9 mouse cellular contexts compared by ENCODE assay signal in genomic region chr11:116018106-116018505, GRCm38 (mm10). TPM values are rescaled to one million over a fixed set of nuclear protein-coding genes. Genes with fewer than 3 reads are reported as not detected.
DNase-seq lines count a peak whose midpoint lies in the region; ATAC-seq and TF ChIP-seq lines count a peak whose summit lies in the region.
"Had no signal": no experiment of that assay in that cellular context is flagged by ENCODE, and none has a peak within 500 bp of the region (broad histone marks: within the 10 kb centered on the region; RNA-seq: fewer than 3 reads in every experiment).

No protein-coding gene starts in this region.

- peaks cover 9% of the 10 kb centered on the region for H3K79me3 ChIP-seq in C2C12 (ENCODE audit: low read depth)

- 25% methylated on average over 6 of the region's 6 CpGs for WGBS in heart, embryonic 11.5 days (ENCODE audit: insufficient replicate concordance)

- no peak overlapping the region for H3K9ac ChIP-seq in heart, embryonic 11.5 days (ENCODE audit: low read depth, low read length)
- H3K9ac ChIP-seq: limb, embryonic 13.5 days had no signal

- H3K9me3 ChIP-seq in heart, embryonic 11.5 days (replicated peaks; ENCODE audit: control insufficient read depth, low read length) = no peaks in the 10 kb centered on the region
- H3K9me3 ChIP-seq: limb, embryonic 13.5 days had no signal

- peaks cover 20% of the 10 kb centered on the region for H3K79me2 ChIP-seq in C2C12 (ENCODE audit: control insufficient read depth, insufficient read depth)

- peaks cover 2% of the 10 kb centered on the region; the same call in 1 of the 2 replicates for H3K36me3 ChIP-seq in heart, embryonic 11.5 days (ENCODE audit: control insufficient read depth, insufficient read depth, low read length)
- H3K36me3 ChIP-seq in C2C12 (ENCODE audit: control insufficient read depth, insufficient read depth) = peaks cover 23% of the 10 kb centered on the region

- H3ac ChIP-seq in C2C12 (ENCODE audit: control insufficient read depth, insufficient read length, low read depth) = no peak overlapping the region

- no peak overlapping the region for H3K4me2 ChIP-seq in heart, embryonic 11.5 days
- H3K4me2 ChIP-seq: limb, embryonic 13.5 days had no signal

- H3K4me3 ChIP-seq in heart, embryonic 11.5 days (ENCODE audit: low read depth, low read length) = no peak overlapping the region
- H3K4me3 ChIP-seq in C2C12 (ENCODE audit: insufficient read depth, poor library complexity, severe bottlenecking) = no peak overlapping the region
- H3K4me3 ChIP-seq: limb, embryonic 13.5 days had no signal

- H3K4me1 ChIP-seq in heart, embryonic 11.5 days (ENCODE audit: control insufficient read depth, insufficient read depth, low read length) = peaks cover 4% of the 10 kb centered on the region

- peak; percentile 47 to 49 for DNase-seq in heart, adult 18-20 months
- peak; percentile 61 for DNase-seq in cerebellum, adult 8-10 months
- DNase-seq in kidney, adult 9 months = peak; percentile 65
- DNase-seq in frontal cortex, postnatal 25 days (ENCODE audit: low spot score in 2 of 2) = no peak
- no peak for DNase-seq in right cerebral cortex, postnatal 36 days (ENCODE audit: low spot score in 2 of 2)

- no peak for ATAC-seq in heart, embryonic 11.5 days (replicated peaks; ENCODE audit: insufficient number of reproducible peaks, low FRiP score, low TSS enrichment)
- ATAC-seq in megakaryocyte, adult 5-6 weeks (ENCODE audit: poor library complexity, severe bottlenecking) = peak; percentile 56

- TF ChIP-seq CTCF in C2C12 (IDR thresholded peaks at IDR 0.05; ENCODE audit: control insufficient read depth, insufficient read depth, insufficient read length) = peak; percentile 48

- H3K27ac ChIP-seq in heart, embryonic 11.5 days (ENCODE audit: low read depth, low read length) = no peak overlapping the region
- H3K27ac ChIP-seq: limb, embryonic 13.5 days had no signal

- H3K27me3 ChIP-seq in heart, embryonic 11.5 days (ENCODE audit: control insufficient read depth, insufficient read depth, low read length) = no peaks in the 10 kb centered on the region
- no peaks in the 10 kb centered on the region for H3K27me3 ChIP-seq in C2C12 (ENCODE audit: control insufficient read depth, insufficient read depth, insufficient read length)
- H3K27me3 ChIP-seq: limb, embryonic 13.5 days had no signal

TF ChIP-seq in C2C12, 6 proteins besides CTCF, POLR2A, EP300 and RAD21:
- TF ChIP-seq MAX (IDR thresholded peaks at IDR 0.05) = no peak
- no peak for TF ChIP-seq FOSL1 (IDR thresholded peaks at IDR 0.05; ENCODE audit: insufficient read depth, low read length, poor library complexity, severe bottlenecking)

RNA-seq across cellular contexts. Expression of gene Galk1, which starts 5.6 kb away (rescaled TPM):
- 10 to 100 TPM; 14.1 to 15.0 TPM for total RNA-seq in heart, adult 18-20 months (2021)
- polyA plus RNA-seq in heart, embryonic 11.5 days (2014; fragmentation: Nextera tagmentation; extraction: Ambion mirVana) = 137 and 151 TPM in 2 replicates
- 150 TPM for polyA plus RNA-seq in C2C12 (2012; fragmentation: generic; extraction: Trizol)
- total RNA-seq in megakaryocyte, adult 5-6 weeks (2015) = 4.6 and 5.0 TPM in 2 replicates
- total RNA-seq in megakaryocyte, adult 5-6 weeks (2017) = 10.4 and 10.8 TPM in 2 replicates

RNA-seq across cellular contexts. Expression of gene H3f3b, which starts 9.7 kb away (rescaled TPM):
- 100 to 1,000 TPM in 1 of 2 experiments, 10 to 100 TPM in 1; 98.0 to 107 TPM for total RNA-seq in heart, adult 18-20 months (2021)
- 734 and 757 TPM in 2 replicates for polyA plus RNA-seq in heart, embryonic 11.5 days (2014; fragmentation: Nextera tagmentation; extraction: Ambion mirVana)
- polyA plus RNA-seq in C2C12 (2012; fragmentation: generic; extraction: Trizol) = 633 TPM
- 756 and 808 TPM in 2 replicates for total RNA-seq in megakaryocyte, adult 5-6 weeks (2015)
- total RNA-seq in megakaryocyte, adult 5-6 weeks (2017) = 735 and 795 TPM in 2 replicates

RNA-seq across cellular contexts. Expression of gene Unk, which starts 12.0 kb away (rescaled TPM):
- 1 to 10 TPM; 5.2 to 7.8 TPM for total RNA-seq in heart, adult 18-20 months (2021)
- polyA plus RNA-seq in heart, embryonic 11.5 days (2014; fragmentation: Nextera tagmentation; extraction: Ambion mirVana) = 18.7 and 20.0 TPM in 2 replicates
- polyA plus RNA-seq in C2C12 (2012; fragmentation: generic; extraction: Trizol) = 14.5 TPM
- total RNA-seq in megakaryocyte, adult 5-6 weeks (2015) = 10.1 and 10.5 TPM in 2 replicates
- total RNA-seq in megakaryocyte, adult 5-6 weeks (2017) = 7.8 and 8.3 TPM in 2 replicates

RNA-seq across cellular contexts. Expression of gene Itgb4, which starts 43.6 kb away (rescaled TPM):
- 1 to 10 TPM; 1.9 to 3.7 TPM for total RNA-seq in heart, adult 18-20 months (2021)
- 0.51 and 0.80 TPM in 2 replicates for polyA plus RNA-seq in heart, embryonic 11.5 days (2014; fragmentation: Nextera tagmentation; extraction: Ambion mirVana)
- 0.49 TPM for polyA plus RNA-seq in C2C12 (2012; fragmentation: generic; extraction: Trizol)
- 0.09 TPM in 1 of 2 replicates, not detected in the other for total RNA-seq in megakaryocyte, adult 5-6 weeks (2015)
- not detected in 2 replicates for total RNA-seq in megakaryocyte, adult 5-6 weeks (2017)

RNA-seq across cellular contexts. Expression of gene Unc13d, which starts 59.7 kb away (rescaled TPM):
- total RNA-seq in heart, adult 18-20 months (2021) = 1 to 10 TPM in 1 of 2 experiments, under 1 TPM in 1; 0.42 to 2.0 TPM
- polyA plus RNA-seq in heart, embryonic 11.5 days (2014; fragmentation: Nextera tagmentation; extraction: Ambion mirVana) = 2.3 and 2.6 TPM in 2 replicates
- 0.43 TPM for polyA plus RNA-seq in C2C12 (2012; fragmentation: generic; extraction: Trizol)
- total RNA-seq in megakaryocyte, adult 5-6 weeks (2015) = 16.5 and 18.2 TPM in 2 replicates
- total RNA-seq in megakaryocyte, adult 5-6 weeks (2017) = 26.7 and 27.7 TPM in 2 replicates

Comparison
In these comparisons a context has a peak if more than half of its experiments do, and no peak if none do; other contexts are left out.
1. DNase-seq: peak in heart, adult 18-20 months (2 of 2), cerebellum, adult 8-10 months (single experiment) and kidney, adult 9 months (single experiment); none in frontal cortex, postnatal 25 days (0 of 2) and right cerebral cortex, postnatal 36 days (0 of 2).
2. RNA of gene H3f3b, which starts 9.7 kb away (total RNA-seq): 735 to 808 TPM in megakaryocyte, adult 5-6 weeks; 98.0 to 107 TPM in heart, adult 18-20 months; every median in the first group is over 4 times any median in the second.